Mouse (Mus musculus) liver, adult 2 months (tissue): ENCODE results near the gene Olfr1411. TPM values are rescaled to one million over a fixed set of nuclear protein-coding genes. Genes with fewer than 3 reads are reported as not detected.
A peak's percentile ranks its signal among the peaks of the same experiment; 100 is the strongest.

ENCODE experiments used
- DNase-seq: peaks from one replicate; pipeline ENCODE4 v3.0.0-alpha.2; 2011; ENCODE audit warnings: low read depth, low spot score; ENCODE audit errors: extremely low read depth
- H3K27ac ChIP-seq: fragments of 200-500 bp; replicated peaks from 2 replicates; pipeline ENCODE4 v1.5.1; 2012; ENCODE audit warnings: low read depth, mild to moderate bottlenecking, control low read depth, inconsistent platforms, low read length; ENCODE audit not compliant: insufficient read depth
- H3K27me3 ChIP-seq: fragments of 200-500 bp; 2 replicates; pipeline ENCODE4 v1.6.1; 2012; ENCODE audit warnings: mild to moderate bottlenecking, moderate library complexity, low read length, inconsistent platforms; ENCODE audit not compliant: control insufficient read depth, insufficient read depth
- H3K36me3 ChIP-seq: fragments of 200-500 bp; 2 replicates; pipeline ENCODE4 v1.6.1; 2012; ENCODE audit warnings: low read length, inconsistent platforms; ENCODE audit not compliant: control insufficient read depth, insufficient read depth
- H3K4me1 ChIP-seq: fragments of 200-500 bp; 2 replicates; pipeline ENCODE4 v1.6.1; 2011; ENCODE audit warnings: low read length; ENCODE audit not compliant: control insufficient read depth, insufficient read depth
- H3K4me3 ChIP-seq: fragments of 200-500 bp; 2 replicates; pipeline ENCODE4 v1.5.1; 2011; ENCODE audit warnings: low read depth, mild to moderate bottlenecking, control low read depth, low read length, moderate library complexity; ENCODE audit not compliant: insufficient read depth
- H3K79me2 ChIP-seq: fragments of 200-500 bp; 2 replicates; pipeline ENCODE4 v1.6.1; 2012; ENCODE audit warnings: inconsistent platforms, mild to moderate bottlenecking, low read length, moderate library complexity; ENCODE audit not compliant: control insufficient read depth, insufficient read depth
- H3K9ac ChIP-seq: fragments of 200-500 bp; 2 replicates; pipeline ENCODE4 v1.6.1; 2012; ENCODE audit warnings: low read depth, mild to moderate bottlenecking, control low read depth, inconsistent platforms, low read length
- CTCF ChIP-seq: fragments of 200-500 bp; IDR thresholded peaks from 2 replicates; pipeline ENCODE4 v1.5.1; 2011; ENCODE audit warnings: low read depth, low read length, control low read depth
- POLR2A ChIP-seq: fragments of 200-500 bp; IDR thresholded peaks from 2 replicates; pipeline ENCODE4 v1.6.1; 2011; ENCODE audit warnings: low read length, control low read depth; ENCODE audit not compliant: insufficient read depth; ENCODE audit errors: extremely low read depth
- WGBS: fragments of 180-500 bp; shearing (Covaris S2); methylation state at CpG from one replicate; pipeline ENCODE4 v1.1.7; 2018; 5-methylcytosine and 5-hydroxymethylcytosine counted together
- polyA plus RNA-seq: library from polyadenylated mRNA; depleted of rRNA; stranded (reverse); fragments of >200 nt; gene quantifications from 2 replicates; pipeline ENCODE4 v1.2.3, GENCODE M21; 2012
- total RNA-seq: library from RNA; depleted of rRNA; stranded (reverse); fragments of >200 nt; gene quantifications from 2 replicates; pipeline ENCODE4 v1.2.3, GENCODE M21; 2014

Olfr1411 gene
- total and polyA plus RNA-seq, 2 experiments, result not detected

DNA sequence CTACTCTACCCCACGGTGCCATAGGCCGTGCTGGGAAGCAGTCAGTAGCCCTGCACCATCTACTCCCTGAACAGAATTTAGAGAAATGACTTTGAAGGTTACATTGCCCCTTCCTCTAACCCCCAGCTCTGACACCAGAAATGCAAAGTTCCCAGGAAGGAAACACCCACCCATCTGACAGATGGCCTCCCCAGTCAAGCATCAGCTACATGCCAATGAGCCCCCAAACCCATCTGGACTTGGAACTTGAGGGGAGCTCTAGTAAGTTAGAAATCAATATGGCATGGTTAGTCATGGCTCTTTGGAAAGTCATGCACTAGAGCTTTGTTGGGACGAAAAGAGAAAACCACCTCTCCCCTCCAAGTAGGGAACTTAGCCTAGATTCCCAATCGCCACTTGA lies 44.5 kb downstream of the Olfr1411 start:
- peaks cover 7% of the 10 kb centered on the region; the same call in 1 of the 2 replicates for H3K79me2 ChIP-seq
- 95% methylated on average over 4 of the region's 4 CpGs for WGBS
- TF ChIP-seq CTCF (no peak), POLR2A (no peak)
- no peaks in the 10 kb centered on the region for H3K27me3 ChIP-seq
- no peak overlapping the region for H3K9ac ChIP-seq
- no peak overlapping the region for H3K27ac ChIP-seq
- H3K4me1 ChIP-seq, result peaks cover 8% of the 10 kb centered on the region
- no peak for DNase-seq
- no peaks in the 10 kb centered on the region; the same call in 1 of the 2 replicates for H3K36me3 ChIP-seq
- H3K4me3 ChIP-seq, result no peak overlapping the region

DNA sequence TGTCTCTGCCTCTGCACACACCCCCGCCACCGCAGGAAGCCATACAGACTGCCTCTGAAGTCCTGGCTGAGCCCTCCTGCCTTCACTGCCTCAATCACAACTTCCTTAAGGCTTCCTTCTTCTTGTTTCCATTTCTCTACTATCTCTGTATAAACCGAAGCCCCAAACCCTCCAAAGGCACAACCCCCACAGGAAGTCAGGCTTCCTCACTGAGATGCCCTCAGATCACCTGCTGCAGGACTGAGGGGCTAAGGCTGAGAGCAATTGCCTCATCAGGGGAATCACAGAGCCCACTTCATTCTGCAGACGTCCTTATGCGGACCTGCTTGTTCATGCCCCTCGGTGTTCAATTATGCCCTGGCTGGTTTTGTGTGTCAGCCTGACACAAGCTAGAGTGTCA lies 46.2 kb downstream of the Olfr1411 start:
- Histone ChIP-seq H3K4me3 (no peak overlapping the region), H3K9ac (no peak overlapping the region), H3K27ac (no peak overlapping the region), H3K27me3 (no peaks in the 10 kb centered on the region), H3K79me2 (peaks cover 7% of the 10 kb centered on the region; the same call in 1 of the 2 replicates), H3K36me3 (no peaks in the 10 kb centered on the region; the same call in 1 of the 2 replicates), H3K4me1 (peaks cover 8% of the 10 kb centered on the region)
- WGBS, result 82% methylated on average over 6 of the region's 6 CpGs
- no peak for DNase-seq
- TF ChIP-seq CTCF (no peak), POLR2A (no peak)

DNA sequence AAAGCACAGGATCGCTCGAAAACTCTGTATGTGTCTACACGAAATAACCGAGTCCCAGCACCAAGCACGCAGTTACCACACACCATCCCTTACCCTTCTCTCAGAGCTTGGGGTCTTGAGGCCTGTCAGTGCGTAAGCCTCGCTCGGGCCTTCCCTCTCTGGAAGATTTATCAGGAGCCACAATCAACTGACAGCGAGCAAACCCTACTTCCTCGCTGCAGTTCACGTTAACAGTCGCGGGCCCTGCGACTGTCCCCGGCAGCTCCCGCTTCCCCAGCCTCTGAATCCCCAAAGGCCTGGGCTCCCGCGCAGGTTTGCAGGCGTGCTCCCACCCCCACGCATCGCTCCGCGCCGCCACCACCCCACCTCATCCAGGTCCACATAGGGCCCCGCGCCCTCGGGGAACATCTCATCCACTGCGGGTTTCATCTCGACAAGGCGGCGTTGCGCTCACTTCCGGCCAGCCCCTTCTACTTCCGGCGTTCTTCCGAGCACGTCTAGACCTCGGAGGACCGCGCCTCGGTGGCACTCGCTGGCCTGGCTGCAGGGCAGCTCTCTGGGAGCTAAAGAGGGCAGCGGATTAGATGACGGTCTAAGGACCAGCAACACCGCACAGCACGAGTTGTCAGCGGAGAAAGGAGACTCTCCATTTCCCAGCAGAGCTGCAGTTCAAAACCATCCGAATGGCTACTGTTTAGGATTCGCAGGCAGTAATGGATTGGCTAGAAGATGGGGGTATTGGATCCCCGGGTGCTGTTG lies 47.5 kb downstream of the Olfr1411 start, which contains the start of gene Cops9:
TSS of gene Cops9 (minus strand) at position 472 of the 759 bp plus-strand sequence.
- Histone ChIP-seq H3K4me3 (peak within 1 kb of the TSS; percentile 84), H3K27ac (peak within 1 kb of the TSS; percentile 8; the same call in 1 of the 2 replicates), H3K9ac (peak within 1 kb of the TSS; percentile 88), H3K4me1 (peaks cover 8% of the 10 kb centered on the region), H3K36me3 (no peaks in the 10 kb centered on the region; the same call in 1 of the 2 replicates), H3K79me2 (peaks cover 7% of the 10 kb centered on the region; the same call in 1 of the 2 replicates), H3K27me3 (no peaks in the 10 kb centered on the region)
- TF ChIP-seq POLR2A (0 out of 2 replicates have a peak, but pooled peaks have one; percentile 55), CTCF (no peak)
- WGBS, result 2% methylated on average over 50 of the region's 50 CpGs
- DNase-seq, result peak; percentile 81

DNA sequence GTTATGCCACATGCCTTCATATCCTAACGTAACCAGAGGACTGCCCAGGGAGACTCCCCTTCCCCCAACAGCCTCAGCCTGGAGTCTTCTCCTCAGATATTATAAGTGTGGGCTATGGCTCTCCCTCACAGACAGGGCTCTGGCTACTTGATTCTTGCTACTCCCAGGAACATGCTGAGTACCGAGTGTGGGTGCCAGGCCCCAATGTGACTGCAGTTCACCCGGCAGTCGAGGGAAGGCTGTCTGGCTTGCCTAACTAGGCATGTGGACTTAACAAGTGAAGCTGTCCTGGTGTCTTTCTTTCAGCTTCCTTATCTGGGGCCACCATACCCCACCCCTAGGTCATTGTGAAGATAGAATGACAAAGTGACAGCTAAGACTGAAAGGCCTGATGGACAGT lies 49.5 kb downstream of the Olfr1411 start:
- TF ChIP-seq CTCF, result no peak
- TF ChIP-seq POLR2A, result no peak
- Histone ChIP-seq H3K27ac (no peak overlapping the region), H3K79me2 (peaks cover 7% of the 10 kb centered on the region; the same call in 1 of the 2 replicates), H3K4me3 (no peak overlapping the region), H3K9ac (no peak overlapping the region), H3K4me1 (peaks cover 11% of the 10 kb centered on the region), H3K36me3 (no peaks in the 10 kb centered on the region), H3K27me3 (no peaks in the 10 kb centered on the region)
- no peak for DNase-seq
- WGBS, result 80% methylated on average over 4 of the region's 4 CpGs

DNA sequence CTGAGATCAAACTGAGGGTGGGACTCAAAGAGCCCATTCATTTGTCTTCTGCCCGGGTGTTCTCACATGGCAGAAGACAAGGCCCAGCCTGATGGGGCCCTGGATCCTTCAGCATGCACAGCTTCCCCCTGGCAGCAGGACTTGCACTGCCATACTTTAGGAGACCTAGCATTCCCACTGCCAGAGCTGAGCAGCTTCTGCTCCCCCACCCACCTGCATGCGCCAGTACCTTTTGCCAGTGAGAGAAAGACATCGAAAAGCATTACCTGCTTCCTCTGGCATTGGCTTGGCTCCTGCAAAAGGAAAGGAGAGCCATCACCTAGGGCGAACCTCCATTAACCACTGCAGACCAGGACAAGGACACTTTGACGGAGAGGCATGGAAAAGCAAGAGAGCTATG lies 50.7 kb downstream of the Olfr1411 start:
- H3K27ac ChIP-seq, result no peak overlapping the region
- peaks cover 7% of the 10 kb centered on the region; the same call in 1 of the 2 replicates for H3K79me2 ChIP-seq
- no peaks in the 10 kb centered on the region for H3K27me3 ChIP-seq
- DNase-seq, result no peak
- H3K4me1 ChIP-seq, result peaks cover 11% of the 10 kb centered on the region
- no peak overlapping the region for H3K4me3 ChIP-seq
- H3K9ac ChIP-seq, result no peak overlapping the region
- WGBS, result 80% methylated on average over 5 of the region's 5 CpGs
- no peaks in the 10 kb centered on the region for H3K36me3 ChIP-seq
- no peak for TF ChIP-seq POLR2A
- TF ChIP-seq CTCF, result no peak

DNA sequence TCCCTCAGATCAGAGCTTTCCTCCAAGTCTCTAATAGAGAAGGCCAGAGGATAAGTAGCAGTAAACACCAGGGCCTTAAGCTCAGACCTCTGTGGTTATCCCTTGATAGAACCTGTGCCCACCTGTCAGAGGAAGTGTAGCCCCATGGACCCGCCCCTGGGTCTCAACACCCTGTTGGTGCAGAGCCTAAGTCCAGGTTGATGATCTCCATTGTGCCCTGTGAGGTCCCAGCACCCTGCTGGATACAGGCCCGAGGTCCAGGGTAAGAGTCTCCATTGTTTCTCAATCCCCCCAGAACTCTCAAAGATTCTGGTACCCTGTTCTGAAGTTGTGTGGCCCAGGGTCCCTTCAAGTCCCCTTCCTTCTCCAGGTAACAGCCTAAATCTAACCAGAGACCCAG lies 51.9 kb downstream of the Olfr1411 start:
- no peak for DNase-seq
- no peaks in the 10 kb centered on the region for H3K27me3 ChIP-seq
- 48% methylated on average over 2 of the region's 2 CpGs for WGBS

More for the DNA sequence above, 51.9 kb downstream of the Olfr1411 start:
- H3K36me3 ChIP-seq, result no peaks in the 10 kb centered on the region
- no peak overlapping the region for H3K9ac ChIP-seq
- H3K4me1 ChIP-seq, result peaks cover 5% of the 10 kb centered on the region; the same call in 1 of the 2 replicates
- no peak overlapping the region for H3K4me3 ChIP-seq
- no peak for TF ChIP-seq POLR2A
- TF ChIP-seq CTCF, result no peak
- H3K27ac ChIP-seq, result no peak overlapping the region
- peaks cover 6% of the 10 kb centered on the region; the same call in 1 of the 2 replicates for H3K79me2 ChIP-seq
